Mouse (Mus musculus) MEL-GATA-1-ER (cell line): ENCODE measurements around the gene Bcl11a.

Experiments
- DNase-seq: peaks from one replicate; pipeline ENCODE4 v3.0.0-alpha.2; 2012; ENCODE audit warnings: low read depth; ENCODE audit errors: extremely low read depth

Gene Bcl11a

GRCm38 (mm10) chr11:24077795-24078705 is at the start of gene Bcl11a:
Bcl11a (plus strand) TSS chr11:24078056.
- DNase-seq, result peak; percentile 87

- DNase-seq, result no peak
These were observed 33.8 kb upstream of the Bcl11a start for GRCm38 (mm10) chr11:24044025-24044424.

- peak; percentile 10 for DNase-seq
These were observed 28.4 kb upstream of the Bcl11a start for GRCm38 (mm10) chr11:24049226-24050031.

GRCm38 (mm10) chr11:24050032-24050757 is 27.7 kb upstream of the Bcl11a start:
- DNase-seq, result no peak

DNA sequence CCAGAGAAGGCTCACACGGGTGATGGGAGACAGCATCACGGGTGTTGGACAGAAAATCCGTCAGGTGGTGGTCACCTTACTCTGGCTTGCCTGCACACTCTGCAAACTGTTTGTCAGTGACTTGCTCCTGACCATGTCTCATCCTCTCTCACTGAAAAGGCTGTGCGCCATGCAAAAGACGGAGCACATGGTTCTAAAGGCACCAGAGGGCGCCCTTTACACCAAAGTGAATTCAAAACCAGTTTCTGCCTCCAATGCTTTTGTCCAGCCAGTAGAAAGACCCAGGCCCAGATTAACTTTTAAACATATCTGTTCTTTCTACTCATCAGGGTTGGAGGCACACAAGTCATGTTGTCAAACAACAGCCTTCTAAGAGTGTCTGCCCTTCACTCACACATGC is 25.0 kb upstream of the Bcl11a start:
- DNase-seq, result peak; percentile 24

- no peak for DNase-seq
These were observed 18.7 kb upstream of the Bcl11a start for GRCm38 (mm10) chr11:24059137-24059536.

GRCm38 (mm10) chr11:24060428-24060827 is 17.4 kb upstream of the Bcl11a start:
- no peak for DNase-seq

DNA sequence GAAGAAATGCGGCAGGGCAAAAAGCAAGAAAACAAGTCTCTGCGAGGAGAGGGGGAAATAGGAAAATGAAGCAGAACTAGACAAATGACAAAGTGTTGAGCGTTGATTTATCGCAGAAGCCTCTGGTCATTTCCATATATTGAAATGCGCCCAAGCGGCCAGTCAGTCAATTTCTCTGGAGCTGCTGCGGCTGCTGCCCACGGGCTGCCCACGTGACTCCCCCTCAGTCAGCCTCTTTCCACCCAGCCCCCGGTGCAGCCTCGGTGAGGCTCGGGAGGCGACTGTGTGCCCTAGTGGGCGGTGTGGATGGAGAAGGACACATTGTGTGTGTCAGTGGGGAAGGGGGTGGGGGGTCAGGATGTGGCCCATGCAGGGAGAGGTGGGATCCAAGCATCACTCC is 16.0 kb upstream of the Bcl11a start:
- DNase-seq, result no peak

- no peak for DNase-seq
These were observed 15.3 kb upstream of the Bcl11a start for GRCm38 (mm10) chr11:24062495-24063096.

DNA sequence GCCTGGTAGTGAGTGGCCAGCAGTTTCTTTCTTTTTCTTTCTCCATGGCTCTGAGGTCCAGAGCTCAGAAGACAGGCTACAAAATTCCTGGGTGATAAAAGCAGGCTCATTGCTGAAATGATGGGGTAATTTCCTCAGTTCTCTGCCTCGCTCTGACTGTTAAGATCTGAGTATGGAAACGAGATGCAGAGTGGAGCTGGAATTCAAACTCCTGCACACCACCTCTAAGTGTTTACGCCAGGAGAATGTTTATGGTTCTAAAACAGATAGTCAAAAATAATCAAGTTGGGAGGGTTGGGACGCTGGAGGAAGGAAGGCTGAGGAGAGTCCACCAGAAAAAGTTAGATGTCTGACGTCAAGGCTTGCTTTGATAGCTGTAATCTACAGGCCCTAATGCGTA is 13.6 kb upstream of the Bcl11a start:
- DNase-seq, result no peak

DNA sequence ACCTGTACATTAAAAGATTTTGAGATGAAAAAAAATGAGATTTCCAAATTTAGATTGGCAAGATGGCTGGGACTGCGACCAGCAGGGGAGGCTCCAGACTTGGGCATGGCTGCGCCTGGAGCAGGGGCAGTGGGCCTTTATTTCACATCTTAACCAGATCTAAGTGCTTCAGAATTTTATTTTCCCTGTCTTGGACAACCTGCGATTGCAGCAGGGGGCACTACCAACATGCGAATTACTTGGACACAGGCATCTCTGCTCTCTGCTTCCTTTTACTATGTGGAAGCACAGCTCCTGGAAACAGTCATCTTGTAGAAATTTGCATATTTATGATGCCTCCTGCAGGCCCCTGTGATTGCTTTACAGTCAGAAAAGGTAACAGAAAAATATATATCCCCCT is 12.5 kb upstream of the Bcl11a start:
- no peak for DNase-seq

GRCm38 (mm10) chr11:24074021-24074591 is 3.8 kb upstream of the Bcl11a start:
- no peak for DNase-seq

DNA sequence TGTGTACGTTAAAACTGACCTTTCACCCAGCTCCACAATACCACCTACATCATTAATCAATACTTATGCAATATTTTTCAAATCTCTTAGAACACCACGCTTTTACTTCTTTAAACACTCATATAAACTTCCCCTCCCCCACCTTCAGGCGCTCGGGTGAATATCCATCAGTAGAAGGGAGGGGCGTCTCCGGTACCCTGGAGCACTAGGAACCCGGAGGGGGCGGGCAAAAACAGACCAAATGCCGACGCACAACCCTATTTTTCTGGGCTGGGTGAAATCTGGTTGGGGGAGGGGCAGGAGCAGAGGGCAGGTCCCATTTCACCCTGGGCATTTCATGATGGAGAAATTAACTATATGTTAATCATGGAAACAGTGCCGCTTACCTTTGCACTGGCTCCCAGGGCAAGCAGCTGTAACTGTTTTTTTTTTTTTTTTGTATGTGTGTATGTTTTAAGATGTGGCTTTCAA is 3.2 kb upstream of the Bcl11a start, which contains the start of gene A830031A19Rik:
TSS of gene A830031A19Rik (minus strand) at position 421 of the 471 bp plus-strand sequence.
- no peak for DNase-seq

DNA sequence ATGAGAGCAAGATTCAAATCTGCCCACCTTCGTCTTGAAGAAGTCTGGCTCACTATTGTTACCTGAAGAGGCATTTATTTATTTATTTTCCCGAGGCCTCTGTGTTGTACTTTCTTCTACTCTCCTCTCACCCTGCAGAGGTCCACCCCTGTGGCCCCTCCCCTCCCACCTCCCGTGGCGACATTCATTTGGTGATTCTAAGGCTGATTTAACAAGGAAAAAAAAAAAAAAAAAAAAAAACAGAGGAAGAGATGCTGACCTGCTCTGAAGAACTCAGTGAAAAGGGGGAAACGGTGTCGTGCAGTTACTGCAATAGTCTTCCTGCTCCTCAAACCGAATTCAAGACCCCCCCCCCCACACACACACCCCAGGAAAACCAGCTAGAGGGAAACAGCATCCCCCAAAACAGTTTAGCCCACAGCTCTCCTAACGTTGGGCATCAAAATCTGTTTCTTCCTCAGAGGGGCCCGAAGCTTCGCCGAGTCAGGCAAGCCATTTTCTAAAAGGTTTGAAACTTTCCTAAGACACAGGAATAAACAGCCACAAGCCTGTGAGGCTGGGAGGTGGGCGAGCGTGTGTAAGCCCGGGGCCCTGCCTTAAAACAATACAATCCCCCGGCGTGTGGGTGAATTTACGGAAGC is 2.2 kb upstream of the Bcl11a start:
- DNase-seq, result no peak

DNA sequence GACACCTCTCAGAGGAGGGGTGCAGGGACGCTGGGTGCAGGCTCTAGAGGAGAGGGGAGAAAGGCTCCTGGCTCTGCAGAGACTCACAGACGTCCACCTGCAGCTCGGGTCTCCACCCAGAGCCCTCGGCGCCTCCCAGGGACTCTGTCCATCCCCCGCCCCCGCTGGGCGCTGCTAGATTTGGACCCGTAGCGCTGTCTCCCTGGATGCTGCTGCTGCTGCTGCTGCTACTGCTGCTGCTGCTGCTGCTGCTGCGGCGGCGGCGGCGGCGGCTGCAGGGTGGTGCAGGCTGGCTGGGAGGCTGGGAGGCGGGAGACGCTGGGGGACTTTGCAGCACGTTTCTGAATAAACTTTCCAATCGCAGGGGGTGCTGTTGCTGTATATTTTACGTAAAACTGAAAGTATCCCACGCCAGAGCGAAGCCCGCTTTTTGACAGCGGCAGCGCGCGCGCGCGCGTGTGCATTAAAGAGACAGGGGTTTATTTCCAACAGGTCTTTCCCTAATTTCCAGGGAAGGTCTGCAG is 1.7 kb upstream of the Bcl11a start:
- no peak for DNase-seq

- DNase-seq, result no peak
These were observed 780 bp upstream of the Bcl11a start for GRCm38 (mm10) chr11:24076821-24077730.

DNA sequence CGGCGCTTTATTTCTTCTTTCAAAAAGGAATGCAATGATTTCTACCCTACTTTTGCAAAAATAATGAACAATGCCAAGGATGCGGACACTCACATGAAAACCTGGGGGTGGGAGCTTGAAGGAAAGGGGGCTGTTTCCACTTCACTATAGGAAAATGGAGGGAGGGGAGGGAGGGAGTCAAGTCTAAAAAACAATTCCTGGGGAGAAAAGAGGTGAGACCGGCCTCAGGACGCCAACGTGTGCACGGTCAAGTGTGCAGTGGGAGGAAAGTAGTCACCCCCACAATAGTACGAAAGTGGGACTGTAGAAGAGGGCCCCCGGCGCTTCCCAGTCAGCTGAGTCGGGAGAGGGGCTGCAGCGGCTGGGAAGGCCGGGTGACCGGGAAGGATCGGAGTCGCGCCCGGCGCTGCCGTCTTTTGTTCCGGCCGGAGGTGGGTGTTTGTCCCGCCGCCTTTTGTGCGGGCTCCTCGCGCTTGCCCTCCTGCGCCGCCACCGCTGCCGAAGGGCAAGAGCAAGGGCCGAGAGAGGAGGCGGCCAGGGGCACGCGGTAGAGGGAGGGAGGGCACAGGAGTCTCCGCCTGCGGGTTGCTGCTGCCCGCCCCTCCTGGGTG is 955 bp downstream of the Bcl11a start:
- DNase-seq, result no peak
